25 mouse cellular contexts compared by ENCODE assay signal in the genomic region with DNA sequence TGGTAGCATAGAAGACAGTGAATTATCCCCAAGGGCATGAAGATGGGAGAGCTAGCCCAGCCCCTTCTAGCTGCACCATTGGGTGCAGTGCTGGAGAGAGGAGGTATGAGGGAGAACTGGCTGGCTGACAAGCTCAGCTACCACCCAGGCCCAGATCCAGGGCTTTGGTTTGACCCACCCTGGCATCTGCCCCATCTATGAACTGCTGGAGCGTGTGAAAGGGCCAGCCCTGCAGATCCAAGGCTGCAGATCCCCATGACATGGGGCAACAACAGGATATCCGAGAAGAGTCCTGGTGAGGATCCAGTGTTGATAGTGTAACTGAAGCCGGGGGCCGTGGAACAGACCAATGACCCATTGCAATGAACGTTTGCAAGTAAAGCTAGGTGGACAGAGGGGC.
"Had no signal": no experiment of that assay in that cellular context is flagged by ENCODE, and none has a peak within 500 bp of the region (broad histone marks: within the 10 kb centered on the region; RNA-seq: fewer than 3 reads in every experiment).

No protein-coding gene starts in this region.

- H3K9me3 ChIP-seq: limb, embryonic 10.5 days; limb, embryonic 13.5 days; liver, embryonic 12.5 days; liver, embryonic 15.5 days; lung, embryonic 15.5 days; midbrain, embryonic 10.5 days; midbrain, embryonic 13.5 days; stomach, embryonic 15.5 days had no signal

- H3K27me3 ChIP-seq: limb, embryonic 13.5 days; liver, embryonic 12.5 days; liver, embryonic 15.5 days; lung, embryonic 15.5 days; megakaryocyte, embryonic 14.5 days; midbrain, embryonic 13.5 days; stomach, embryonic 15.5 days had no signal

- DNase-seq: kidney, adult 18-20 months; kidney, postnatal 25 days; layer of hippocampus, postnatal 36 days; liver; lung, adult 18-20 months; lung, postnatal 10 days; lung, postnatal 36 days; right cerebral cortex, adult 18-20 months; right cerebral cortex, postnatal 14 days; right cerebral cortex, postnatal 4 days; thymus, adult 18-20 months; thymus, postnatal 36 days had no signal

- H3K36me3 ChIP-seq: limb, embryonic 10.5 days; limb, embryonic 13.5 days; liver, embryonic 12.5 days; liver, embryonic 15.5 days; lung, embryonic 15.5 days; midbrain, embryonic 10.5 days; midbrain, embryonic 13.5 days; stomach, embryonic 15.5 days had no signal

- H3K27ac ChIP-seq: left cerebral cortex, adult 2 months; limb, embryonic 10.5 days; limb, embryonic 13.5 days; liver, embryonic 12.5 days; liver, embryonic 15.5 days; lung, embryonic 15.5 days; midbrain, embryonic 10.5 days; midbrain, embryonic 13.5 days; stomach, embryonic 15.5 days had no signal

- H3K9ac ChIP-seq: limb, embryonic 13.5 days; liver, embryonic 12.5 days; liver, embryonic 15.5 days; lung, embryonic 15.5 days; midbrain, embryonic 13.5 days; stomach, embryonic 15.5 days had no signal

- H3K4me3 ChIP-seq: left cerebral cortex, adult 2 months; limb, embryonic 10.5 days; limb, embryonic 13.5 days; liver, embryonic 12.5 days; liver, embryonic 15.5 days; lung, embryonic 15.5 days; megakaryocyte, embryonic 14.5 days; midbrain, embryonic 10.5 days; midbrain, embryonic 13.5 days; myocyte; stomach, embryonic 15.5 days had no signal

- H3K4me1 ChIP-seq: liver, embryonic 12.5 days; liver, embryonic 15.5 days; midbrain, embryonic 10.5 days; midbrain, embryonic 13.5 days; stomach, embryonic 15.5 days had no signal

- H3K4me2 ChIP-seq: limb, embryonic 13.5 days; liver, embryonic 12.5 days; liver, embryonic 15.5 days; lung, embryonic 15.5 days; midbrain, embryonic 13.5 days; stomach, embryonic 15.5 days had no signal

- ATAC-seq: intestine, embryonic 16.5 days; liver, embryonic 12.5 days; midbrain, embryonic 13.5 days; midbrain, embryonic 16.5 days had no signal
